Mouse (Mus musculus) CD4-positive, CD25-positive, alpha-beta regulatory T cell (primary cell): ENCODE measurements around the gene 1700093K21Rik. TPM values are rescaled to one million over a fixed set of nuclear protein-coding genes. Genes with fewer than 3 reads are reported as not detected.

ENCODE experiments used
- polyA plus RNA-seq: library from polyadenylated mRNA; unstranded; fragments of 100-300 nt; shearing (Covaris generic); gene quantifications from one replicate; pipeline ENCODE4 v1.2.1, GENCODE M21; 2017

Gene 1700093K21Rik
- not detected for polyA plus RNA-seq

GRCm38 (mm10) chr11:23520473-23521205 is at the start of gene 1700093K21Rik:
Gene 1700093K21Rik, minus strand, starts transcription at chr11:23521155.

GRCm38 (mm10) chr11:23497718-23498509 is 23.0 kb downstream of the 1700093K21Rik start, which contains the start of gene Ahsa2:
Gene Ahsa2, minus strand, starts transcription at chr11:23498030.

Other genes with a start within 250 kb of the 1700093K21Rik start
- 13.9 TPM for gene Usp34, start 214.3 kb downstream of the 1700093K21Rik start, polyA plus RNA-seq
- gene Ahsa2, start 23.1 kb downstream of the 1700093K21Rik start, polyA plus RNA-seq: 53.1 TPM
- 5.5 TPM for gene 0610010F05Rik, start 112.5 kb upstream of the 1700093K21Rik start, polyA plus RNA-seq
- gene Pus10, start 144.5 kb upstream of the 1700093K21Rik start, polyA plus RNA-seq: 19.0 TPM
- 24.6 TPM for gene Pex13, start 144.8 kb upstream of the 1700093K21Rik start, polyA plus RNA-seq
- 28.5 TPM for gene Rel, start 249.8 kb upstream of the 1700093K21Rik start, polyA plus RNA-seq